Mouse (Mus musculus) ES-E14 (cell line): ENCODE results near the gene Csrnp3. TPM values are rescaled to one million over a fixed set of nuclear protein-coding genes. Genes with fewer than 3 reads are reported as not detected.

ENCODE experiments used
- DNase-seq: peaks from one replicate; pipeline ENCODE4 v3.0.0-alpha.2; 2013; ENCODE audit warnings: low read depth, low spot score
- H3K27ac ChIP-seq: 2 replicates; pipeline ENCODE4 v1.5.1; 2012; ENCODE audit warnings: low read depth, mild to moderate bottlenecking, low read length, moderate library complexity, mixed read lengths; ENCODE audit not compliant: poor library complexity, insufficient read depth, severe bottlenecking
- H3K36me3 ChIP-seq: 2 replicates; pipeline ENCODE4 v1.6.1; 2012; ENCODE audit warnings: mild to moderate bottlenecking, low read length, moderate library complexity, mixed read lengths; ENCODE audit not compliant: control insufficient read depth, poor library complexity, insufficient read depth, severe bottlenecking
- H3K4me1 ChIP-seq, 2 experiments: fragments of 150-350 bp in 1 of 2; sonication (generic) in 1 of 2; 2 replicates each; pipeline ENCODE4 v1.6.1; 2012; ENCODE audit warnings: low read length in 2 of 2, mild to moderate bottlenecking in 1 of 2, mixed read lengths in 1 of 2; ENCODE audit not compliant: control insufficient read depth in 2 of 2, insufficient read depth in 2 of 2, poor library complexity in 1 of 2
- H3K4me3 ChIP-seq, 2 experiments: fragments of 150-350 bp in 1 of 2; sonication (generic) in 1 of 2; 2 replicates each; pipeline ENCODE4 v1.5.1; 2012; ENCODE audit warnings: low read length in 2 of 2, low read depth in 1 of 2, mild to moderate bottlenecking in 1 of 2, mixed read lengths in 1 of 2; ENCODE audit not compliant: insufficient read depth in 1 of 2, poor library complexity in 1 of 2, severe bottlenecking in 1 of 2
- H3K9ac ChIP-seq: 2 replicates; pipeline ENCODE4 v1.6.1; 2012; ENCODE audit warnings: low read depth, mild to moderate bottlenecking, low read length, mixed read lengths; ENCODE audit not compliant: poor library complexity, insufficient read depth, severe bottlenecking
- H3K9me3 ChIP-seq: fragments of 150-350 bp; sonication (generic); 2 replicates; pipeline ENCODE4 v1.6.1; 2012; ENCODE audit warnings: low read depth, mild to moderate bottlenecking, low read length; ENCODE audit not compliant: control insufficient read depth, insufficient read depth
- CHD2 ChIP-seq: IDR thresholded peaks from 2 replicates; pipeline ENCODE4 v1.6.1; 2014; ENCODE audit warnings: mild to moderate bottlenecking, low read depth, low read length, inconsistent platforms
- HCFC1 ChIP-seq: IDR thresholded peaks from 2 replicates; pipeline ENCODE4 v1.6.1; 2012; ENCODE audit warnings: low read length, inconsistent platforms, borderline replicate concordance; ENCODE audit not compliant: insufficient read depth
- MAFK ChIP-seq: IDR thresholded peaks from 2 replicates; pipeline ENCODE4 v1.6.1; 2014; ENCODE audit warnings: mild to moderate bottlenecking, low read depth, low read length, inconsistent platforms; ENCODE audit not compliant: insufficient read depth
- ZC3H11A ChIP-seq: IDR thresholded peaks from 2 replicates; pipeline ENCODE4 v1.6.1; 2012; ENCODE audit warnings: low read depth, mild to moderate bottlenecking, inconsistent platforms, low read length, borderline replicate concordance
- ZNF384 ChIP-seq: IDR thresholded peaks from 2 replicates; pipeline ENCODE4 v1.6.1; 2012; ENCODE audit warnings: low read depth, low read length, inconsistent platforms
- in situ Hi-C, 2 experiments: fragments of 600-800 bp; cut with MboI; formaldehyde crosslinking; loops; one replicate each; pipeline ENCODE4 v1.15.1; 2025; ENCODE audit warnings: low sequenced_read_pairs in 2 of 2, inconsistent platforms in 1 of 2; ENCODE audit not compliant: unreplicated experiment in 2 of 2
- total RNA-seq: library from RNA; depleted of rRNA; stranded (reverse); fragments of 300-350 nt; gene quantifications from 2 replicates; pipeline ENCODE4 v1.2.3, GENCODE M21; 2012

Gene Csrnp3
- total RNA-seq, 1 experiment, result 4.3 TPM

DNA sequence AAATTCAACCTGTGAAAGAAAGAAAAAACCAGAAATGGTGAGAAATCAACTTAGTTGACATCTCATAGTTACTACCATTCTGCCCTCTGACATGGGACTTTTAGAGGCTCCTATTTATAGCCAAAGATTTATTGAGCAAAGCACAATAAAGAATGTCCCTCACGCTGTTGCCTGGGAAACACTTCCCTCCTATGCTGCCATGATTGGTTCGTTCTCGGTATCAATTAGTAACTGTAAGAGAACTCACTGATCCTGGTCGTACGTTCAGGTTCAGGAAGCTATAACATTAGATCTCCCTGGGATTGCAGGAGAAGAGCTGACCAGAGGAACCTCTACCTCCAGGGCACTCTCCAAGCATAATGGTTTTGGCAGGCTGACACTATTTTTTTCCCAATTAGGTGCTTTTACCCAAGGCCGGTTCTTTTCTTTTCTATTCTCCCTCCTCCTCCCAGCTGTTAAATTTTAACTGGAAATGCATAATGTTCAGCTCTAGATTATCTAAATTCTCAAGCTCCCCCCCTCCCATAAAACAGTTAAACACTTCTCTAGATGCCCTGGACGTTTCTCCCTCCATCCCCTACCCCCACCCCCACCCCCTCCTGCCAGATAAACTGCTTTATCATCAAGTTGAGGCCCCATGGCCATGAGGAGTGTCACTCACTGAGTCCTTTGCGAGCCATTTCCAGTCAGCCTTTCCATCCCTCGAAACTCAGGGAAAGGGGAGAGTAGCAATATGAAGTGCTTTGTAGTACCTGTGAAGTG is 75.3 kb downstream of the Csrnp3 start:
- in situ Hi-C loops, result no loop called here
- H3K27ac ChIP-seq, result no peak overlapping the region

GRCm38 (mm10) chr2:65925363-65925941 is 79.9 kb downstream of the Csrnp3 start:
- DNase-seq, result no peak
- in situ Hi-C loops, result no loop called here
- no peak overlapping the region for H3K9ac ChIP-seq
- no peaks in the 10 kb centered on the region; a peak in 1 of 4 replicates for H3K4me1 ChIP-seq
- H3K4me3 ChIP-seq, result no peak overlapping the region
- no peaks in the 10 kb centered on the region for H3K36me3 ChIP-seq
- TF ChIP-seq ZC3H11A, result no peak
- TF ChIP-seq HCFC1, result no peak
- TF ChIP-seq MAFK, result no peak
- TF ChIP-seq ZNF384, result no peak
- TF ChIP-seq CHD2, result no peak
- no peak overlapping the region for H3K27ac ChIP-seq
- H3K9me3 ChIP-seq, result no peaks in the 10 kb centered on the region

More for the DNA sequence above, 75.3 kb downstream of the Csrnp3 start:
- H3K36me3 ChIP-seq, result no peaks in the 10 kb centered on the region
- H3K9ac ChIP-seq, result no peak overlapping the region
- TF ChIP-seq ZNF384 (no peak), MAFK (no peak), HCFC1 (no peak), ZC3H11A (no peak)
- no peaks in the 10 kb centered on the region for H3K9me3 ChIP-seq
- no peak for DNase-seq
- H3K4me3 ChIP-seq, result no peak overlapping the region
- peaks cover 0 to 2% of the 10 kb centered on the region in 2 experiments; a peak in 1 of 4 replicates for H3K4me1 ChIP-seq

GRCm38 (mm10) chr2:65926935-65927708 is 81.6 kb downstream of the Csrnp3 start:
- Histone ChIP-seq H3K36me3 (no peaks in the 10 kb centered on the region), H3K4me3 (no peak overlapping the region), H3K27ac (no peak overlapping the region), H3K4me1 (no peaks in the 10 kb centered on the region; a peak in 1 of 4 replicates), H3K9me3 (no peaks in the 10 kb centered on the region), H3K9ac (no peak overlapping the region)
- TF ChIP-seq ZNF384 (no peak), HCFC1 (no peak), CHD2 (no peak), ZC3H11A (no peak), MAFK (no peak)
- no peak for DNase-seq
- in situ Hi-C loops, result no loop called here

DNA sequence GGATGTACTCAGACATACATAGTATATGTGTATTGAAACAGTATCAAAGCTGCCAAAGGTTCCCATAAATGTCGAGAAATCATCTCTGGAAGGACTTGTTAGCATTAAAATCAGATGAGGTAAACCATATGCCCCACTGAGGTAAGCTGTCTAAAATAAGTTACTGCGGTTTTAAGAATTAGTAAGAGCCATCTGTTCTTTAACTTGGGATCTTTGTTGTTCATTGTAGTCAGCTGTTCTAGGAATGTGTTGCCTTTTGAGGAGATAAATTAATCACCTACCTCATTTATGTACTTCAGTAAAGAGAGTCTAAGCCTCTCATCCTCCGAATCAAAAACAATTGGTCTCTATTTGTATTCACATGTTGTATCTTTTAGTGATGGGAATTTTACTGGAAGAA is 83.7 kb downstream of the Csrnp3 start:
- DNase-seq, result no peak
- in situ Hi-C loops, result no loop called here
- TF ChIP-seq CHD2 (no peak), ZNF384 (no peak), MAFK (no peak), ZC3H11A (no peak), HCFC1 (no peak)
- Histone ChIP-seq H3K36me3 (no peaks in the 10 kb centered on the region), H3K27ac (no peak overlapping the region), H3K4me1 (peaks cover 0 to 3% of the 10 kb centered on the region in 2 experiments; a peak in 1 of 4 replicates), H3K9me3 (no peaks in the 10 kb centered on the region), H3K9ac (no peak overlapping the region), H3K4me3 (no peak overlapping the region)
